Mouse (Mus musculus) megakaryocyte-erythroid progenitor cell, adult 5-6 weeks (primary cell): Measurements from ENCODE around the gene Nbr1. TPM values are rescaled to one million over a fixed set of nuclear protein-coding genes. Genes with fewer than 3 reads are reported as not detected.
"Not testable (repeated sequence)": the region's sequence is repeated elsewhere in the genome, so short reads cannot be mapped to it uniquely, and the experiment has no call there.

Experiments used
- ATAC-seq: replicated peaks from 2 replicates; pipeline ENCODE4 v1.8.0; 2016; ENCODE audit warnings: mild to moderate bottlenecking, inconsistent platforms; ENCODE audit not compliant: severe bottlenecking, poor library complexity, low FRiP score, low TSS enrichment
- total RNA-seq, 2 experiments: library from RNA; stranded (forward) in 1 of 2; stranded (reverse) in 1 of 2; fragments of 200-1000, 215-1000 nt in 1 of 2; fragments of >200 nt in 1 of 2; fragmentation: Nextera tagmentation in 1 of 2; gene quantifications; 2 replicates each; pipeline ENCODE4 v1.2.3; 2014 to 2017

Gene Nbr1
- total RNA-seq, 2 experiments from 2014 or later = 45.3 to 50.1 TPM

DNA sequence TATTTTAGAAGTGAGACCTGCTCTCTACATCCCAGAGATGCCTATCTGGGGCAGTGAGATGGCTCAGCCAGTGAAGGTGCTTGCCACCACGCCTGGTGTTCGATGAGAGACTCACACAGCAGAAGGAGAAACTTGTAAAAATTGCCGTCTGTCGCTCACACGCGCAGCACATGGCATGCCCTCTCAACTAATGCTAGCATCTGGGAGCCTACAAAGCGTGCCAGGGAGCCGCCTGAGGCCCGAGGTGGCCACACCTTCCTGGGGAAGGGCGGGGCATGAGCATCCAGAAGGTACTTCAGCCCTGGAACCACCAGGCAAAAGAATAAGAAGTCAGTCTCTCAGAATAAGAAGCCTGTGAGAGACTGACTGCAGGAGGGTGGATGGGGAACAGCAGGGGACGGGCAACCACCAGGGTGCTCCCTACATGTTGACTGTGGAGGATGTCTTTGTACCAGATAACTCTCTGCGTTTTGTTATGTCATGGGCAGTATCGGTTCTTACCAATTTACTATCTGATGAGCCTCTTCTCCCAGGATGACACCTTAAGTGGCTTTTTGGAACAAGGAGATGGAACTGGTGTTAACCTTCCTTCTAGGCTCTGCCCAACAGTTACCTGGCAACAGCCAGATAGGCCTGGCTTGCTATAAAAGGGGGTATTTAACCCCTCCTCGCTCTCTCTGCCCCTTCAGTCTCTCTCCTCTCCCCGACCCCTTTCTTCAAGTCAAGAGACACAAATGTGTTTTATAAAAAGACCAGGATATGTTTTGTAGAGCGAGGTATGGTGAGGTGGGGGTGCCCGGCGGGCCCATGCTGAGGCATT, 65.2 kb downstream of the Nbr1 start:
- ATAC-seq = peak; percentile 35

DNA sequence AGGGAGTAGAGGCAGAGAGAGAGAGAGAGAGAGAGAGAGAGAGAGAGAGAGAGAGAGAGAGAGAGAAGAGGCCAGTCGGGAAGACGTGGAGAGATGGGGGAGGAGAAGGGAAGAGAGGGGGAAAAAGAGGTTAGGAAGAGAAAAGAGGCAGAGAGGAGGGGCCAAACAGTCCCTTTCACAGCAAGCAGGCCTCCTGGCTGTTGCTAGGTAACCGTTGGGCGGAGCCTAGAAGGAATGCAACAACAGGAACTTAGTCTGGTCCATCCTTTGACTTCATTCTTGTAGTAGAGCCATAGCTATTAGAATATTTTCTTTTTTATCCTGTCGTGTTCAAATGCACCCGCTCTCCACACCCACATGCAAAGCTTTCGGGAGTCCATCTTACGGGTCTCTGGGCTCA, 65.9 kb downstream of the Nbr1 start:
- ATAC-seq = no peak

DNA sequence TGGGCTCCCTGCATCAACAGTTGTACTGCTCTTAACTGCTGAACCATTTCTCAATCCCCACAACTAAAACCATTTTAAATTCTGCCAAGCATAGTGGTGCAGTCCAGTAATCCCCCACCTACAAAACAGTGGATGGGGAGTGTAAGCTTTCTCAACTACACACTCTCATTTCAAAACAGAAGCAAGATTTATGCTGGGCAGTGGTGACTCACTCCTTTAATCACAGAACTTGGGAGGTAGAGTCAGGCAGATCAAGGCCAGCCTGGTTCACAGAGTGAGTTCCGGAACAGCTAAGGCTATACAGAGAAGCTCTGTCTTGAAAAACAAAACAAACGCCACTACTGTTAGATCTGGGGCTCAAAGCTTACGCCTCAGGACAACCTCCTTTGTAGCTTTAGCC, 66.6 kb downstream of the Nbr1 start:
- ATAC-seq = no peak

DNA sequence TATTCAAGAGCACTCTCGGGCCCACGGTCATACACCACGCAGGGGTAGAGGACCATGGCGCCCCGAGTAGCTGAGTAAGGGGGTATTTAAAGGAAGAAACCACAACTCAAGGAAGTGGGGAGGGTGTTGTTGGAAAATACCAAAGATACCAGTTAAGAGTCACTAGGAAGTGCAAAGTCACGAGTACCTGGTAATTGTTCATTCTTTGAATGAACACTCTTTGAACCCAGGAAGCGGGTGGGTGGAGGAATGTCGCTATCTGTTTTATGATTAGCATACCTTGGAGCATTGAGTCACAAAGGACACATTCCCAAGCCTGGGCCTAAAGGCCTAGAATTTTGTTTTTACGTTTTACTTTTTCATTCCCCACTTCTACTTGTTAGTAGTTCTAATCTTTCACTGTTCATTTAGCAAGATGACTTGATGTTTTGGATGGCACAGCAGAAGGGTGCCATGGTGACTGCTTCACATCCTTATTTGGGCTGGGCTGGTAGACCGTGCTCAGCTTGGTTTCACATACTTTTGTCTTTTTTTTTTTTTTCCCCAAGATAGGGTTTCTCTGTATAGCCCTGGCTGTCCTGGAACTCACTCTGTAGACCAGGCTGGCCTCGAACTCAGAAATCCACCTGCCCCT, 68.2 kb downstream of the Nbr1 start:
- not testable (repeated sequence) for ATAC-seq

DNA sequence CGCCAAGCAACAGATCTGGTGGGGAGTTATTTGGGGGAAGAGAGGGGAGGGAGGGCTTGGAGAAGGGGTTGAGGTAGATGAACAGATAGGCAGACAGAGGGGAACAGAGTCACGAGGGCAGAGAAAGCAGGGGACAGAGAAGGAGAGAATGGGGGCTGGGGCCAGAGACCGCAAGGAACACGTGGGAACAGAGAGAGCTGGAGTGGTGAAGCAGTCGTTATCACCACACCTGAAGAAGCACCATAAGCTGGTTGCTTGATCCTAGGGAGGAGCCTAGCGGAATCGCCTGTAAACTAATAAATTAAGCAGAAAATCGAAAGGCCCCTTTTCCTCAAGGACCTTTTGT, 74.7 kb downstream of the Nbr1 start:
- ATAC-seq = peak; percentile 21

DNA sequence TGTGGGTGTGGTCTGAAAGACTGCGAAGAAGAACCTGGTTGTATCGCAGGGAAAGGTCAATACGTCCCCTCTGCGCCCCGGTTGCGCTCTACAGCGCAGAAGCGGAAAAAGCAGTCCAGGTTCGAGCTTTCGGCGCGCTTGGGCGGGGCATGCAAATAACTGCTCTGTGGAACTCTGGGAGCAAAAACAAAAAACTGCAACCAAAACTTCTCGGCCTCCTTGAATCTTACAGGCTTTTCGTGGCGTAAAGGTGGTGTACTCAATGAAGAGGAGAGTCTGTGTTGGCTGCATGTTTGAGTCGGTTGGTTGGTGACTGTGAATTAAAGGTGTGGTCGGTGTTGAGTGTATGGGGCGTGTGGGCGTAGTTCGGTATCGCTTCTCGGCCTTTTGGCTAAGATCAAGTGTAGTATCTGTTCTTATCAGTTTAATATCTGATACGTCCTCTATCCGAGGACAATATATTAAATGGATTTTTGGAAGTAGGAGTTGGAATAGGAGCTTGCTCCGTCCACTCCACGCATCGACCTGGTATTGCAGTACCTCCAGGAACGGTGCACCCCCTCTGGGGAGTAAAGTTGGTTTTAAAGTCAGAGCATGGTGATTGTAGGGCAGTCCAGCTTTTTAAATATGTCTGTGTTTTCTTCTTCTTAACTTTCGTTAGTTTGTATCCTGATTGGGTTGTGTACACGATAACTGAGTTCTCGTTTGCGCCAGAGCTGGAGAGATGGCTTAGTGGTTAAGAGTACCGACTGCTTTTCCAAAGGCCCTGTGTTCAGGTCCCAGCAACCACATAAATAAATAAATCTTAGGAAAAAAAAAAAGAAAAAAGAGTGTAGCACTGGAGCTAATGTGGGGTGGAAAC, 75.3 kb downstream of the Nbr1 start, which contains the start of gene Rdm1:
Gene Rdm1 (plus strand): TSS at position 201 of the 862 bp plus-strand sequence.
- peak; percentile 74 for ATAC-seq

DNA sequence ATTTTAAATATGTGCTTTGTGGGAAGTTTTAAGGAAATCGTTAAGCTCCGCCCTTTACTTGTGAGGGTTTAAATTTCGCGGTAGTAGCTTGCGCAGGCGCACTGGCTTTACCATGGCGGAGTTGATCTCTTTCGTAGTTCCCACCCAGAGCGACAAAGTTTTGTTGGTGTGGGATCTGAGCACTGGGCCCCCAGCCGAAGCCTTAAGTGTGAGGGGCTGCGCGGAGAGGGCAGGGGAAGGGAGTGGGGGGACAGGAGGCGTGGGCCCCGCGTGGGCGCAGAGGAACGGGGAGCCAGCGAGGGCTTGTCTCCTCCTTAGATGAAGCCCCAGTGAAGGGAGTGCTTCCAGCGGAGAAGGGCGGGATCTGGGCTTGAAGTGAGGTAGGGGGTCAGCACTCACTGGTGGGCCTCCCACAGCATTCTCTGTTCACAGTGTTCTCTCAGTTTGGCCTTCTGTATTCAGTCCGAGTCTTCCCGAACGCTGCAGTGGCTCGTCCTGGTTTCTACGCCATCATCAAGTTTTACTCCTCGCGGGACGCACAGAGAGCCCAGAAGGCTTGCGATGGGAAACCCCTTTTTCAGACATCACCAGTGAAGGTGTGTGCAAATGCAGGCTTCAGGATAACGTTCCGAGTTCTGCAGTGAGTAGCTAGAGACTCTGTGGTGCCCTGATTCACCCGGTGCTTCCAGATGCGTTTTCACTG, 76.1 kb downstream of the Nbr1 start:
- peak; percentile 76 for ATAC-seq

DNA sequence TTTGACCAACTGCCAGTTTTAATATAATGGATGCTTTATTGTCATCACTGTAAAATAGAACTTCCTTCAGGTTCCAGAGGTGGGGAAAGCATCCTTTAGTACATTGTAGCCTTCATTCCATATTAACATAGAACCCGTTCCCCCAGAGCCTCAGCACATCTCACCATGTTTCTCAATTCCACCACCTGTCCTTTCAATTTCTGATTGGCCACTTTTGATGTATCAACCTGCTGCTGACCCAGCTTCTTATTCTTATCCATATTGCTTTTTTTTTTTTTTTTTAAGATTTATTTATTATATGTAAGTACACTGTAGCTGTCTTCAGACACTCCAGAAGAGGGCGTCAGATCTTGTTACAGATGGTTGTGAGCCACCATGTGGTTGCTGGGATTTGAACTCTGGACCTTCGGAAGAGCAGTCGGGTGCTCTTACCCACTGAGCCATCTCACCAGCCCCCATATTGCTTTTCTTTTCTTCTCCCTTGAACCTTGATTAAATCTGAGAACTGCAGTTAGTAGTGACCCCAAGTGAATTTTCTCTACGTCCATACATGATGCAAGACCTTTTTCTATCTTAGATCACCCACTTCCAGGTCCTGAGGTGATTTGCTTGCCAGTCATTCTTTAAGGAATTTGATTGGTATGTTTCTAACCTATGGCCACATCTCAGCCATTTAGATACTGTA, 76.9 kb downstream of the Nbr1 start:
- ATAC-seq = not testable (repeated sequence)

Other genes starting within 250 kb of the Nbr1 start
- 86.7 and 98.7 TPM in 2 replicates for gene Becn1, start 249.9 kb upstream of the Nbr1 start, total RNA-seq (2014; fragmentation: Nextera tagmentation)
- gene Becn1, start 249.9 kb upstream of the Nbr1 start, total RNA-seq (2017) = 160 and 162 TPM in 2 replicates
- gene Psme3, start 235.9 kb upstream of the Nbr1 start, total RNA-seq (2014; fragmentation: Nextera tagmentation) = 239 and 277 TPM in 2 replicates
- 176 and 226 TPM in 2 replicates for gene Psme3, start 235.9 kb upstream of the Nbr1 start, total RNA-seq (2017)
- 7.6 and 11.5 TPM in 2 replicates for gene Aoc2, start 227.1 kb upstream of the Nbr1 start, total RNA-seq (2014; fragmentation: Nextera tagmentation)
- gene Aoc2, start 227.1 kb upstream of the Nbr1 start, total RNA-seq (2017) = 1.9 and 2.9 TPM in 2 replicates
- not detected in 2 replicates for gene Aoc3, start 221.5 kb upstream of the Nbr1 start, total RNA-seq (2014; fragmentation: Nextera tagmentation)
- gene Aoc3, start 221.5 kb upstream of the Nbr1 start, total RNA-seq (2017) = 0.69 TPM in 1 of 2 replicates, not detected in the other
- not detected in 2 replicates for gene G6pc, start 184.6 kb upstream of the Nbr1 start, total RNA-seq (2014; fragmentation: Nextera tagmentation)
- not detected in 2 replicates for gene G6pc, start 184.6 kb upstream of the Nbr1 start, total RNA-seq (2017)
- 74.9 and 108 TPM in 2 replicates for gene Aarsd1, start 134.5 kb upstream of the Nbr1 start, total RNA-seq (2014; fragmentation: Nextera tagmentation)
- 81.8 and 87.7 TPM in 2 replicates for gene Aarsd1, start 134.5 kb upstream of the Nbr1 start, total RNA-seq (2017)
- gene Gm27029, start 127.4 kb upstream of the Nbr1 start, total RNA-seq (2014; fragmentation: Nextera tagmentation) = 4.9 and 7.1 TPM in 2 replicates
- gene Gm27029, start 127.4 kb upstream of the Nbr1 start, total RNA-seq (2017) = 0.61 TPM in 1 of 2 replicates, not detected in the other
- gene Rundc1, start 127.1 kb upstream of the Nbr1 start, total RNA-seq (2014; fragmentation: Nextera tagmentation) = 5.1 and 6.5 TPM in 2 replicates
- 1.5 and 6.2 TPM in 2 replicates for gene Rundc1, start 127.1 kb upstream of the Nbr1 start, total RNA-seq (2017)
- gene Ptges3l, start 126.8 kb upstream of the Nbr1 start, total RNA-seq (2014; fragmentation: Nextera tagmentation) = not detected in 2 replicates
- gene Ptges3l, start 126.8 kb upstream of the Nbr1 start, total RNA-seq (2017) = not detected in 2 replicates
- 1,243 and 1,644 TPM in 2 replicates for gene Rpl27, start 109.9 kb upstream of the Nbr1 start, total RNA-seq (2014; fragmentation: Nextera tagmentation)
- 3,990 and 4,375 TPM in 2 replicates for gene Rpl27, start 109.9 kb upstream of the Nbr1 start, total RNA-seq (2017)
- gene Ifi35, start 103.7 kb upstream of the Nbr1 start, total RNA-seq (2014; fragmentation: Nextera tagmentation) = 35.5 and 44.1 TPM in 2 replicates
- gene Ifi35, start 103.7 kb upstream of the Nbr1 start, total RNA-seq (2017) = 31.7 and 33.5 TPM in 2 replicates
- gene Rnd2, start 87.2 kb upstream of the Nbr1 start, total RNA-seq (2014; fragmentation: Nextera tagmentation) = 1.6 and 7.2 TPM in 2 replicates
- gene Rnd2, start 87.2 kb upstream of the Nbr1 start, total RNA-seq (2017) = 3.5 and 3.8 TPM in 2 replicates
- gene Vat1, start 85.9 kb upstream of the Nbr1 start, total RNA-seq (2014; fragmentation: Nextera tagmentation) = 6.5 and 7.4 TPM in 2 replicates
- gene Vat1, start 85.9 kb upstream of the Nbr1 start, total RNA-seq (2017) = 3.3 and 5.4 TPM in 2 replicates
- gene Brca1, start 194 bp upstream of the Nbr1 start, total RNA-seq (2014; fragmentation: Nextera tagmentation) = 37.5 and 45.4 TPM in 2 replicates
- gene Brca1, start 194 bp upstream of the Nbr1 start, total RNA-seq (2017) = 38.5 and 49.6 TPM in 2 replicates
- 0.85 and 1.7 TPM in 2 replicates for gene Tmem106a, start 30.1 kb downstream of the Nbr1 start, total RNA-seq (2014; fragmentation: Nextera tagmentation)
- gene Tmem106a, start 30.1 kb downstream of the Nbr1 start, total RNA-seq (2017) = 0.80 TPM in 1 of 2 replicates, not detected in the other
- gene Gm11634, start 47.1 kb downstream of the Nbr1 start, total RNA-seq (2014; fragmentation: Nextera tagmentation) = not detected in 2 replicates
- not detected in 2 replicates for gene Gm11634, start 47.1 kb downstream of the Nbr1 start, total RNA-seq (2017)
- 13.0 and 21.8 TPM in 2 replicates for gene Rdm1, start 75.0 kb downstream of the Nbr1 start, total RNA-seq (2014; fragmentation: Nextera tagmentation)
- gene Rdm1, start 75.0 kb downstream of the Nbr1 start, total RNA-seq (2017) = 2.0 and 5.3 TPM in 2 replicates
- 0.22 TPM in 1 of 2 replicates, not detected in the other for gene Arl4d, start 113.4 kb downstream of the Nbr1 start, total RNA-seq (2014; fragmentation: Nextera tagmentation)
- 5.8 TPM in 1 of 2 replicates, not detected in the other for gene Arl4d, start 113.4 kb downstream of the Nbr1 start, total RNA-seq (2017)
- gene Dhx8, start 180.8 kb downstream of the Nbr1 start, total RNA-seq (2014; fragmentation: Nextera tagmentation) = 31.5 and 41.1 TPM in 2 replicates
- gene Dhx8, start 180.8 kb downstream of the Nbr1 start, total RNA-seq (2017) = 26.8 and 49.1 TPM in 2 replicates
- gene Etv4, start 233.2 kb downstream of the Nbr1 start, total RNA-seq (2014; fragmentation: Nextera tagmentation) = not detected in 2 replicates
- gene Etv4, start 233.2 kb downstream of the Nbr1 start, total RNA-seq (2017) = not detected in 2 replicates